Comparison of ENCODE assay signal across 17 mouse cellular contexts in the genomic region with DNA sequence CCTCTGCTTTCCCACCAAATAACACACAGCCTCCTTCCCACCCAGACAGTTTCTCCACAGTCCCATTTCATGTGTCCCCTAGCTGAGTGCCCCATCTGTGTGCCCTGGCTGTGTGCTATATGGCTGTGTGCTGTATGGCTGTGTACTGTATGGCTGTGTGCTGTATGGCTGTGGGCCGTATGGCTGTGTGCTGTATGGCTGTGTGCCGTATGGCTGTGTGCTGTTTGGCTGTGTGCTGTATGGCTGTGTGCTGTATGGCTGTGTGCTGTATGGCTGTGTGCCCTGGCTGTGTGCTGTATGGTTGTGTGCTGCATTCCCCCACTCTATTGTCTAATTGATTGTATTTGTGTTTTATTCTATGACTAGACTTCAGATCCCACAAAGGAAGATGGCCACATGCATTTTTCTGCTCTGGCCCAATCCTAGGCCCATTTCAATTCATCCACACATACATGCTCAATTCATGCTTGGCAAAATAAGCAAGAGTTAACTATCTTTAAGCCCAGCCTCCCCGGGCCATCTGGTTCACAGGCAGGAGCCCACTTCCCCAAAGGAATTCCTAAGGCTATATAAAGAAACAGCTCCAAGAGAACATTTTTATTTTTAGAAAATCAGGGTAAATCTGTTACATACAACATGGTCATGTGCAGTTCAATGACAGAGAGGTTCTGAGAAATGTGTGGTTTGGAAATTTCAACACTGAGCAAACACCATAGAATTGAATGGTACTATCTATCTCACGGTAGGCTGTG. TPM values are rescaled to one million over a fixed set of nuclear protein-coding genes. Genes with fewer than 3 reads are reported as not detected.
DNase-seq lines count a peak whose midpoint lies in the region; ATAC-seq and TF ChIP-seq lines count a peak whose summit lies in the region.
"Had no signal": no experiment of that assay in that cellular context is flagged by ENCODE, and none has a peak within 500 bp of the region (broad histone marks: within the 10 kb centered on the region; RNA-seq: fewer than 3 reads in every experiment).

No protein-coding gene starts in this region.

- no peak for TF ChIP-seq POLR2A in brain, embryonic 14.5 days (IDR thresholded peaks at IDR 0.05; ENCODE audit: borderline replicate concordance, extremely low read depth, insufficient read depth, insufficient read length, poor library complexity, severe bottlenecking)

- TF ChIP-seq EP300 in heart, postnatal 0 days (IDR thresholded peaks at IDR 0.05; ENCODE audit: low read depth): no peak

- peaks cover 55% of the 10 kb centered on the region for H3K36me3 ChIP-seq in heart, embryonic 10.5 days
- peaks cover 47% of the 10 kb centered on the region for H3K36me3 ChIP-seq in embryonic facial prominence, embryonic 12.5 days
- peaks cover 67% of the 10 kb centered on the region for H3K36me3 ChIP-seq in heart, postnatal 0 days (replicated peaks; ENCODE audit: control insufficient read depth, insufficient read depth, low read length)
- H3K36me3 ChIP-seq: G1E had no signal

- H3K27me3 ChIP-seq in heart, embryonic 10.5 days (ENCODE audit: insufficient read depth, poor library complexity, severe bottlenecking): no peaks in the 10 kb centered on the region
- H3K27me3 ChIP-seq in embryonic facial prominence, embryonic 12.5 days: no peaks in the 10 kb centered on the region
- no peaks in the 10 kb centered on the region for H3K27me3 ChIP-seq in heart, postnatal 0 days (ENCODE audit: control insufficient read depth, insufficient read depth, low read length)
- H3K27me3 ChIP-seq: kidney, embryonic 15.5 days had no signal

- ATAC-seq in embryonic facial prominence, embryonic 12.5 days (ENCODE audit: insufficient number of reproducible peaks, insufficient read depth, low FRiP score, low TSS enrichment): no peak
- peak; percentile 63; the same call in 1 of the 2 replicates for ATAC-seq in heart, postnatal 0 days (ENCODE audit: insufficient read depth, low read depth)
- ATAC-seq: inflammation-experienced regulatory T-cells, adult 6 months had no signal

- H3K9ac ChIP-seq in embryonic facial prominence, embryonic 12.5 days: 0 out of 2 replicates have a peak overlapping the region, but pooled peaks have one; percentile 15
- H3K9ac ChIP-seq in heart, postnatal 0 days (replicated peaks; ENCODE audit: low read depth, low read length): no peak overlapping the region
- H3K9ac ChIP-seq: kidney, embryonic 15.5 days; liver, embryonic 14.5 days had no signal

- H3K27ac ChIP-seq in heart, embryonic 10.5 days: peak overlapping the region; percentile 53; the same call in 1 of the 2 replicates
- H3K27ac ChIP-seq in embryonic facial prominence, embryonic 12.5 days: peak overlapping the region; percentile 78; the same call in 1 of the 2 replicates
- peak overlapping the region; percentile 21 for H3K27ac ChIP-seq in heart, postnatal 0 days (ENCODE audit: low read depth)
- H3K27ac ChIP-seq: kidney, embryonic 15.5 days; liver, embryonic 14.5 days; stomach, postnatal 0 days had no signal

- WGBS in heart, embryonic 10.5 days: 70% methylated on average over 4 of the region's 4 CpGs
- WGBS in embryonic facial prominence, embryonic 12.5 days: 67% methylated on average over 4 of the region's 4 CpGs
- 58% methylated on average over 4 of the region's 4 CpGs for WGBS in heart, postnatal 0 days

- peaks cover 29% of the 10 kb centered on the region for H3K4me1 ChIP-seq in heart, embryonic 10.5 days
- H3K4me1 ChIP-seq in embryonic facial prominence, embryonic 12.5 days: peaks cover 23% of the 10 kb centered on the region
- H3K4me1 ChIP-seq in heart, postnatal 0 days (ENCODE audit: control insufficient read depth, insufficient read depth): peaks cover 20% of the 10 kb centered on the region; the same call in 1 of the 2 replicates
- H3K4me1 ChIP-seq: kidney, embryonic 15.5 days had no signal

- no peak overlapping the region for H3K4me3 ChIP-seq in heart, embryonic 10.5 days
- no peak overlapping the region for H3K4me3 ChIP-seq in embryonic facial prominence, embryonic 12.5 days
- H3K4me3 ChIP-seq in heart, postnatal 0 days (ENCODE audit: low read depth, low read length): no peak overlapping the region
- H3K4me3 ChIP-seq: kidney, embryonic 15.5 days had no signal

- H3K4me2 ChIP-seq in embryonic facial prominence, embryonic 12.5 days (replicated peaks): no peak overlapping the region
- no peak overlapping the region for H3K4me2 ChIP-seq in heart, postnatal 0 days (ENCODE audit: low read depth, low read length)
- H3K4me2 ChIP-seq: kidney, embryonic 15.5 days had no signal

- no peak for DNase-seq in heart, embryonic 10.5 days (ENCODE audit: low spot score)
- no peak for DNase-seq in heart, postnatal 10 days
- peak; percentile 12 for DNase-seq in brain, embryonic 14.5 days (ENCODE audit: low read depth)
- DNase-seq in heart, postnatal 0 days (ENCODE audit: low spot score): peak; percentile 55
- DNase-seq in yolk sac, embryonic 10.5 days (ENCODE audit: low spot score): no peak
- no peak for DNase-seq in spleen, postnatal 4 days (ENCODE audit: low spot score in 2 of 2)
- DNase-seq: adrenal gland, adult 8-10 months; lung, postnatal 10 days; midbrain, embryonic 14.5 days; spleen, adult 18-20 months; thymus, postnatal 25 days had no signal

- TF ChIP-seq CTCF in brain, embryonic 14.5 days (IDR thresholded peaks at IDR 0.05; ENCODE audit: borderline replicate concordance, extremely low read depth, insufficient read depth, insufficient read length): no peak
- TF ChIP-seq CTCF in heart, postnatal 0 days (IDR thresholded peaks at IDR 0.05; ENCODE audit: low read depth): no peak

- no peaks in the 10 kb centered on the region for H3K9me3 ChIP-seq in heart, embryonic 10.5 days
- H3K9me3 ChIP-seq in embryonic facial prominence, embryonic 12.5 days: no peaks in the 10 kb centered on the region
- no peaks in the 10 kb centered on the region for H3K9me3 ChIP-seq in heart, postnatal 0 days (replicated peaks; ENCODE audit: control insufficient read depth, low read length)
- H3K9me3 ChIP-seq: G1E; kidney, embryonic 15.5 days had no signal

- intact Hi-C loops in heart, postnatal 10 days (cut with DNase I): no loop called here

RNA-seq across cellular contexts. Expression of gene Ednra, which starts 53.5 kb away (rescaled TPM):
- 40.6 and 46.6 TPM in 2 replicates for polyA plus RNA-seq in heart, embryonic 10.5 days (2016; fragmentation: Nextera tagmentation; extraction: Ambion mirVana)
- 10 to 100 TPM; 57.7 to 70.6 TPM for total RNA-seq in heart, postnatal 10 days (2021)
- polyA plus RNA-seq in brain, embryonic 14.5 days (2012; rRNA removed): 8.5 and 12.5 TPM in 2 replicates
- 48.0 and 51.8 TPM in 2 replicates for polyA plus RNA-seq in embryonic facial prominence, embryonic 12.5 days (2016; fragmentation: Nextera tagmentation; extraction: Ambion mirVana)
- 37.0 and 43.7 TPM in 2 replicates for total RNA-seq in heart, postnatal 0 days (2014; rRNA removed; ENCODE audit: low replicate concordance)
- 25.5 and 35.2 TPM in 2 replicates for polyA plus RNA-seq in heart, postnatal 0 days (2015; fragmentation: Nextera tagmentation; extraction: Ambion mirVana)
- polyA plus RNA-seq: G1E; inflammation-experienced regulatory T-cells, adult 6 months had no signal

Comparison
In these comparisons a context has a peak if more than half of its experiments do, and no peak if none do; other contexts are left out.
1. DNase-seq: peak in brain, embryonic 14.5 days (single experiment) and heart, postnatal 0 days (single experiment); none in heart, embryonic 10.5 days (single experiment), heart, postnatal 10 days (0 of 2), yolk sac, embryonic 10.5 days (single experiment) and spleen, postnatal 4 days (0 of 2).
2. H3K27ac ChIP-seq: peak in every context shown above with its lines; median percentile 78 in embryonic facial prominence, embryonic 12.5 days; 53 in heart, embryonic 10.5 days; 21 in heart, postnatal 0 days.